Mouse (Mus musculus) adrenal gland, adult 2 months (tissue): ENCODE data around the gene Lars2. TPM values are rescaled to one million over a fixed set of nuclear protein-coding genes. Genes with fewer than 3 reads are reported as not detected.

Experiments
- DNase-seq: peaks from one replicate; pipeline ENCODE4 v3.0.0; 2021
- polyA plus RNA-seq: library from polyadenylated mRNA; depleted of rRNA; stranded (reverse); fragments of >200 nt; gene quantifications from 2 replicates; pipeline ENCODE4 v1.2.3, GENCODE M21; 2012; rRNA removed
- total RNA-seq, 2 experiments: library from RNA; stranded (reverse); gene quantifications; 2 replicates each; pipeline ENCODE4 v1.2.3; 2021

Lars2 gene
- total and polyA plus RNA-seq, 3 experiments: 40.0 to 81.2 (median 59.1) TPM

DNA sequence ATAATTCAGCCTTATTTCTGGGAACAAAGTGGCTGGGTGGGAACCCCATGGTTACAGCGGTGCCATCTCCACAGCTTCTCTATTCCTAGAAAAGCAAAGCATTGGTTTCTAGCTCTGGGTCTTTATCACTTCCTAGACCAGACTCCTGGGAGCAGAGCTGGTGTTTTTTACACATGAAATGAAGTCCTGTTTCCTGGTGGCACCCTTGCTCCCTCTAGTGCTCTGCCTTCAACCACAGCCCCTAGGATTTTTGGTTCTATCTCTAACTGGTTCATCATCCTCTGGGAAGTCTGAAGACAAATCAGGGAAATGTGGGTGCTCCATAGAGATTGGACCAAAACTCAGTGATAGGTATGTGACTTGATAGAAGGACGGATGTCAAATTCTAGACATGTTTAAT lies 140.7 kb downstream of the Lars2 start:
- no peak for DNase-seq

DNA sequence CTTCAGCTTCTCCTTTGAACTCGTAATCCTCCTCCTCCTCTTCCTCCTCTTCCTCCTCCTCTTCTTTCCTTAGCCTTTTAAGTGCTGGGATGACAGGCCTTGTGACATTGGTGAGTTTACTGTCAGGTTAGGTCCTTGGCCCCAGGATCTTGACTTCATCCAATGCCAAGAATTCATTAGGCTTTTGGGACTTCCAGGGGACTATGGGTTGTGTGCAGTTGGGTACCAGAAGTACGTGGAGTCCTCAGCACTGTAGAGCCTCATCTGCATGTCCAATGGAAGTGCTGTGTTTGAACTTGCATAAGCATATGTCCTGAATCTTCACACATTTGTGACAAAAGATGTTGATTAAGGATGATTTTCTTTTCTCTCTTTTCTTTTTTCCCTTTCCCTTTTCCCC lies 142.3 kb downstream of the Lars2 start:
- no peak for DNase-seq

DNA sequence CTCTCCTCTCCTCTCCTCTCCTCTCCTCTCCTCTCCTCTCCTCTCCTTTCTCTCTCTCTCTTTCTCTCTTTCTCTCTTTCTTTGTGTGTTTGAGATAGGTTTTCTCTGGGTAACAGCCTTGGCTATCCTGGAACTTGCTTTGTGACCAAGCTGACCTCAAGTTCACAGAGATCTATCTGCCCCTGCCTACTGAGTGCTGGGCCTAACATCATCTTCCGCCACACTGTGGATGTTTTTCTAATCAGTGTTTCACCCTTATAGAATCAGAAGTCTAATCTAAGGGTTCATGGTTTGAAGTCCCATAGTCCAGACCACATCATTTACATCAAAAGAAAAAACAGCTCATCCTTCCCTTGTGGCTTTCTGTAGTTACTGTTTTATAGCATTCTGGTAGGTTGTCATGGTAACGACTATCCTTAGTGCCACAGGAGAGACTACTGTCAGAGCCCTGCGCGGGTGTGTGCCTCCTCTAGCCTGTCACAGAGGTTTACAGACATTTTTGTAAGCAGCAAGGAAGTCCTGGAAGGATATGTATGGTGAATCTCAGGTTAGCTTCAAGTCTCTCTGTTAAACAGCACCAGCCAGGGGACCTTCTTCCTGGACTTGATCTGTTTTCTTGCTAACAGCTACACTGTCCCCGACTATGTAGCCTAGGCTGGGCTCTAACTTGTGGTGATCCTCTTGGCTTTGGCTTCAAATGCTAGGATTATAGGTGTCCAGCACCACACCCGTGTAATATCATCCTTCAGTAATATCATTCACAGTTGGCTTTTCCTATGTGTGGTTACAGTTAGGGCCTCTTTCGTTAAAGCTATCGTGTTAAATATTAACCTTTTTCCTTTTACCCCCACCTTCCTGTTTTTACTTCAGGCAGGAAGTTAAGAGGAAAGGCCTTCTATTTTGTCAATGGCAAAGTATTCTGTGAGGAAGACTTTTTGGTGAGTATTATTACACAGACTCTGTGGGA lies 143.2 kb downstream of the Lars2 start:
- DNase-seq: no peak

DNA sequence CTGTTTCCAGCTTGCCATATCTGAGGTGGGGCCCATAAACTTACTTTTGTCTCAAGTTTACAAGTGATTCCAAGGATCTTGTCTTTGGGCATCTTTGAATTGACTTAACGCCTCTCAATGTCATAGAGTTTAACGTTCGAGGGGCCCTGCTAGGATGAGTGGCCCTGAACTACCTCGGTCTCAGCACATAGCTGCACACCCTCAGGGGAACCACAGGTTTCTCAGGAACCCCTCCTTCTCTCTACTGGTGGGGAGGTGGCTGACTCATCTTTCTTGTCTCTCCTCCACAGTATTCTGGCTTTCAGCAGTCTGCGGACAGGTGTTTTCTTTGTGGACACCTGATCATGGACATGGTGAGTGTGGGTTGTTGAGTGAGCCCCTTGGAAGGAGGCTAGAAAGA lies 144.2 kb downstream of the Lars2 start:
- DNase-seq: no peak

Other genes starting within 250 kb of the Lars2 start
- gene Clec3b, start 216.0 kb upstream of the Lars2 start, total RNA-seq: 10 to 100 TPM; 27.6 to 47.5 TPM
- gene Clec3b, start 216.0 kb upstream of the Lars2 start, polyA plus RNA-seq: 34.0 and 58.3 TPM in 2 replicates
- gene Cdcp1, start 150.9 kb upstream of the Lars2 start, total RNA-seq: under 1 TPM; 0.14 to 0.17 TPM
- gene Cdcp1, start 150.9 kb upstream of the Lars2 start, polyA plus RNA-seq: 0.06 and 0.08 TPM in 2 replicates
- 10 to 100 TPM in 1 of 2 experiments, 1 to 10 TPM in 1; 4.5 to 11.0 TPM for gene Tmem158, start 106.2 kb upstream of the Lars2 start, total RNA-seq
- gene Tmem158, start 106.2 kb upstream of the Lars2 start, polyA plus RNA-seq: 42.7 and 50.3 TPM in 2 replicates
- gene Limd1, start 111.8 kb downstream of the Lars2 start, total RNA-seq: 10 to 100 TPM; 28.7 to 33.0 TPM
- gene Limd1, start 111.8 kb downstream of the Lars2 start, polyA plus RNA-seq: 30.2 and 48.8 TPM in 2 replicates
- 100 to 1,000 TPM in 1 of 2 experiments, 10 to 100 TPM in 1; 75.2 to 160 TPM for gene Sacm1l, start 162.8 kb downstream of the Lars2 start, total RNA-seq
- gene Sacm1l, start 162.8 kb downstream of the Lars2 start, polyA plus RNA-seq: 1.8 and 2.3 TPM in 2 replicates